Comparison of ENCODE assay signal across 9 mouse cellular contexts in the genomic region with DNA sequence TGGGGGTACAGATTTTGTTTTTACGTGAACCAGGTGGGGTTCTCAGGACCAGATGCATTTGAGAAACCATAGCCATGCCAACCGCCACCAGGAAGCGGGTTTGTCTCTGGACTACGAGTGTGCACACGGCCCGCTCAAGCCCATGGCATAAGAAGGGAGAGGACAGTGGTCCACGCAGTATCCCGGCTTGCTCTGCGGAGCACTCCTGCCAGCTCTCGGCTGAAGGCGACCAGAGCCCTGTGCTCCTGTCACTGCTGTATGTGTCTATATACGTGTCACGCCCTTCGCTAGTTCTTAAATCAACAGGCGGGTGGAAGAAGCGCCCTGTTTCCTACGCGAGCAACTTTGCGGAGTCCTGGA. TPM values are rescaled to one million over a fixed set of nuclear protein-coding genes. Genes with fewer than 3 reads are reported as not detected.
DNase-seq lines count a peak whose midpoint lies in the region; ATAC-seq and TF ChIP-seq lines count a peak whose summit lies in the region.
"Had no signal": no experiment of that assay in that cellular context is flagged by ENCODE, and none has a peak within 500 bp of the region (broad histone marks: within the 10 kb centered on the region; RNA-seq: fewer than 3 reads in every experiment).

No protein-coding gene starts in this region.

- TF ChIP-seq POLR2A in brain, embryonic 14.5 days (IDR thresholded peaks at IDR 0.05; ENCODE audit: borderline replicate concordance, extremely low read depth, insufficient read depth, insufficient read length, poor library complexity, severe bottlenecking), result no peak

- 5% methylated on average over 19 of the region's 19 CpGs for WGBS in heart, embryonic 12.5 days
- WGBS in hindbrain, embryonic 10.5 days, result 6% methylated on average over 19 of the region's 19 CpGs
- 5% methylated on average over 19 of the region's 19 CpGs for WGBS in midbrain, embryonic 10.5 days

- DNase-seq in heart, postnatal 4 days, result no peak
- DNase-seq in brain, embryonic 14.5 days (ENCODE audit: low read depth), result peak; percentile 23
- DNase-seq in hindbrain, embryonic 10.5 days (ENCODE audit: low spot score), result peak; percentile 27
- no peak for DNase-seq in midbrain, embryonic 10.5 days (ENCODE audit: low spot score)
- DNase-seq in adrenal gland, postnatal 36 days, result no peak
- DNase-seq in left cerebral cortex, postnatal 10 days (ENCODE audit: extremely low spot score in 1 of 2, low spot score in 2 of 2), result no peak

- peaks cover 14% of the 10 kb centered on the region for H3K4me1 ChIP-seq in heart, embryonic 12.5 days (replicated peaks)
- peaks cover 25% of the 10 kb centered on the region for H3K4me1 ChIP-seq in hindbrain, embryonic 10.5 days (replicated peaks)
- peaks cover 25% of the 10 kb centered on the region for H3K4me1 ChIP-seq in midbrain, embryonic 10.5 days

- no peaks in the 10 kb centered on the region for H3K9me3 ChIP-seq in heart, embryonic 12.5 days (replicated peaks)
- H3K9me3 ChIP-seq in hindbrain, embryonic 10.5 days, result no peaks in the 10 kb centered on the region
- no peaks in the 10 kb centered on the region for H3K9me3 ChIP-seq in midbrain, embryonic 10.5 days (replicated peaks)

- intact Hi-C loops in left cerebral cortex, postnatal 10 days (cut with DNase I), result no loop called here

- no peak overlapping the region for H3K27ac ChIP-seq in heart, embryonic 12.5 days (ENCODE audit: poor library complexity, severe bottlenecking)
- H3K27ac ChIP-seq in hindbrain, embryonic 10.5 days, result no peak overlapping the region
- H3K27ac ChIP-seq in midbrain, embryonic 10.5 days (replicated peaks), result no peak overlapping the region; the same call in 1 of the 2 replicates
- H3K27ac ChIP-seq: macrophage had no signal

- no peak for TF ChIP-seq CTCF in brain, embryonic 14.5 days (IDR thresholded peaks at IDR 0.05; ENCODE audit: borderline replicate concordance, extremely low read depth, insufficient read depth, insufficient read length)

- no peaks in the 10 kb centered on the region for H3K36me3 ChIP-seq in heart, embryonic 12.5 days
- H3K36me3 ChIP-seq in hindbrain, embryonic 10.5 days, result no peaks in the 10 kb centered on the region
- H3K36me3 ChIP-seq in midbrain, embryonic 10.5 days, result no peaks in the 10 kb centered on the region

- H3K9ac ChIP-seq in heart, embryonic 12.5 days, result no peak overlapping the region

- peak overlapping the region; percentile 82 for H3K4me2 ChIP-seq in heart, embryonic 12.5 days

- ATAC-seq in heart, embryonic 12.5 days (ENCODE audit: insufficient number of reproducible peaks, low FRiP score), result no peak
- no peak for ATAC-seq in cerebellum, adult (ENCODE audit: insufficient number of reproducible peaks, low FRiP score, low TSS enrichment)

- peaks cover 66% of the 10 kb centered on the region for H3K27me3 ChIP-seq in heart, embryonic 12.5 days (replicated peaks)
- peaks cover 71% of the 10 kb centered on the region for H3K27me3 ChIP-seq in hindbrain, embryonic 10.5 days (ENCODE audit: insufficient read depth, poor library complexity, severe bottlenecking)
- H3K27me3 ChIP-seq in midbrain, embryonic 10.5 days (ENCODE audit: low read depth, poor library complexity, severe bottlenecking), result peaks cover 62% of the 10 kb centered on the region

- H3K4me3 ChIP-seq in heart, embryonic 12.5 days, result peak overlapping the region; percentile 44
- peak overlapping the region; percentile 61 for H3K4me3 ChIP-seq in hindbrain, embryonic 10.5 days
- H3K4me3 ChIP-seq in midbrain, embryonic 10.5 days, result peak overlapping the region; percentile 62

RNA-seq across cellular contexts. Expression of a gene that starts 0.8 kb away (rescaled TPM):
- 0.18 and 0.23 TPM in 2 replicates for polyA plus RNA-seq in heart, embryonic 12.5 days (2016; fragmentation: Nextera tagmentation; extraction: Ambion mirVana)
- 1 to 10 TPM in 1 of 2 experiments, under 1 TPM in 1; 0.77 to 1.2 TPM for total RNA-seq in heart, postnatal 4 days (2021)
- polyA plus RNA-seq in brain, embryonic 14.5 days (2012; rRNA removed), result 0.56 and 0.63 TPM in 2 replicates
- 0.34 and 0.37 TPM in 2 replicates for polyA plus RNA-seq in hindbrain, embryonic 10.5 days (2016; fragmentation: Nextera tagmentation; extraction: Ambion mirVana)
- 0.10 and 0.27 TPM in 2 replicates for polyA plus RNA-seq in midbrain, embryonic 10.5 days (2016; fragmentation: Nextera tagmentation; extraction: Ambion mirVana)
- under 1 TPM; 0.26 to 0.43 TPM for total RNA-seq in adrenal gland, postnatal 36 days (2021)
- 1 to 10 TPM; 1.6 TPM for total RNA-seq in left cerebral cortex, postnatal 10 days (2021)
- polyA plus RNA-seq: macrophage had no signal

Comparison
In these comparisons a context has a peak if more than half of its experiments do, and no peak if none do; other contexts are left out.
1. DNase-seq: peak in brain, embryonic 14.5 days (single experiment) and hindbrain, embryonic 10.5 days (single experiment); none in heart, postnatal 4 days (single experiment), midbrain, embryonic 10.5 days (single experiment), adrenal gland, postnatal 36 days (0 of 2) and left cerebral cortex, postnatal 10 days (0 of 2).
2. Peak in every context shown above with its lines, with median percentiles within 50 percentile points of each other: H3K4me3 ChIP-seq.